8 mouse cellular contexts compared by ENCODE assay signal in genomic region chr2:35463372-35464088, GRCm38 (mm10). TPM values are rescaled to one million over a fixed set of nuclear protein-coding genes. Genes with fewer than 3 reads are reported as not detected.
DNase-seq lines count a peak whose midpoint lies in the region; ATAC-seq and TF ChIP-seq lines count a peak whose summit lies in the region.

No protein-coding gene starts in this region.

- H3K36me3 ChIP-seq in forebrain, postnatal 0 days (ENCODE audit: insufficient read depth): no peaks in the 10 kb centered on the region
- no peaks in the 10 kb centered on the region for H3K36me3 ChIP-seq in hindbrain, embryonic 15.5 days
- peaks cover 3% of the 10 kb centered on the region; the same call in 1 of the 2 replicates for H3K36me3 ChIP-seq in liver, embryonic 16.5 days (ENCODE audit: control insufficient read depth, insufficient read depth)

- DNase-seq in CD4-positive helper T cell, adult 2 months (ENCODE audit: low read depth, low spot score): peak; percentile 87
- peak; percentile 99 for DNase-seq in R1 (ENCODE audit: low read depth, low spot score)
- no peak for DNase-seq in forebrain, postnatal 0 days
- DNase-seq in natural killer cell, adult 2 months (ENCODE audit: low spot score in 2 of 2): peak; percentile 75 to 86
- DNase-seq in thymus, postnatal 25 days: peak; percentile 72
- no peak for DNase-seq in layer of hippocampus, adult 2 months (ENCODE audit: low spot score in 2 of 2)

- 0 out of 2 replicates have a peak, but pooled peaks cover 4% of the 10 kb centered on the region for H3K4me1 ChIP-seq in forebrain, postnatal 0 days (ENCODE audit: insufficient read depth)
- H3K4me1 ChIP-seq in hindbrain, embryonic 15.5 days (replicated peaks): peaks cover 25% of the 10 kb centered on the region
- H3K4me1 ChIP-seq in liver, embryonic 16.5 days (ENCODE audit: control insufficient read depth, low read depth, low read length): peaks cover 41% of the 10 kb centered on the region

- H3K27ac ChIP-seq in forebrain, postnatal 0 days (ENCODE audit: low read depth, low read length): no peak overlapping the region
- no peak overlapping the region for H3K27ac ChIP-seq in hindbrain, embryonic 15.5 days (replicated peaks)
- peak overlapping the region; percentile 34 for H3K27ac ChIP-seq in liver, embryonic 16.5 days (ENCODE audit: low read length)
- H3K27ac ChIP-seq in layer of hippocampus, adult 2 months: no peak overlapping the region

- no peak overlapping the region for H3K9ac ChIP-seq in forebrain, postnatal 0 days
- no peak overlapping the region for H3K9ac ChIP-seq in hindbrain, embryonic 15.5 days
- H3K9ac ChIP-seq in liver, embryonic 16.5 days (ENCODE audit: low read depth, low read length): no peak overlapping the region

- peak; percentile 30; the same call in 1 of the 2 replicates for ATAC-seq in forebrain, postnatal 0 days
- no peak for ATAC-seq in hindbrain, embryonic 15.5 days (ENCODE audit: low FRiP score, low read depth)
- ATAC-seq in liver, embryonic 16.5 days (ENCODE audit: low read depth): peak; percentile 50

- H3K4me3 ChIP-seq in forebrain, postnatal 0 days (ENCODE audit: low read depth, low read length): no peak overlapping the region
- H3K4me3 ChIP-seq in hindbrain, embryonic 15.5 days: no peak overlapping the region
- peak overlapping the region; percentile 11; the same call in 1 of the 2 replicates for H3K4me3 ChIP-seq in liver, embryonic 16.5 days (ENCODE audit: low read depth, low read length)
- no peak overlapping the region for H3K4me3 ChIP-seq in layer of hippocampus, adult 2 months

- 18% methylated on average over 19 of the region's 19 CpGs for WGBS in forebrain, postnatal 0 days
- WGBS in hindbrain, embryonic 15.5 days: 21% methylated on average over 18 of the region's 19 CpGs
- WGBS in liver, embryonic 16.5 days (ENCODE audit: insufficient replicate concordance): 12% methylated on average over 19 of the region's 19 CpGs

- no peak overlapping the region for H3K4me2 ChIP-seq in forebrain, postnatal 0 days (ENCODE audit: low read depth)
- H3K4me2 ChIP-seq in hindbrain, embryonic 15.5 days: peak overlapping the region; percentile 99; the same call in 1 of the 2 replicates
- peak overlapping the region; percentile 98 for H3K4me2 ChIP-seq in liver, embryonic 16.5 days (ENCODE audit: low read depth, low read length)

- TF ChIP-seq CTCF in forebrain, postnatal 0 days (IDR thresholded peaks at IDR 0.05; ENCODE audit: low read depth): no peak
- no peak for TF ChIP-seq CTCF in layer of hippocampus, adult 2 months (conservative IDR thresholded peaks at IDR 0.05)

- H3K9me3 ChIP-seq in forebrain, postnatal 0 days (ENCODE audit: low read length): no peaks in the 10 kb centered on the region
- H3K9me3 ChIP-seq in hindbrain, embryonic 15.5 days: no peaks in the 10 kb centered on the region
- no peaks in the 10 kb centered on the region for H3K9me3 ChIP-seq in liver, embryonic 16.5 days (replicated peaks; ENCODE audit: control insufficient read depth, low read length)

- no peaks in the 10 kb centered on the region for H3K27me3 ChIP-seq in forebrain, postnatal 0 days (ENCODE audit: insufficient read depth, low read length)
- H3K27me3 ChIP-seq in hindbrain, embryonic 15.5 days: peaks cover 8% of the 10 kb centered on the region
- no peaks in the 10 kb centered on the region for H3K27me3 ChIP-seq in liver, embryonic 16.5 days (ENCODE audit: control insufficient read depth, insufficient read depth, low read depth, low read length)

RNA-seq across cellular contexts. Expression of gene Ggta1, which starts 0.5 kb away (rescaled TPM):
- 6.8 and 7.9 TPM in 2 replicates for total RNA-seq in forebrain, postnatal 0 days (2014; rRNA removed)
- 3.0 and 4.3 TPM in 2 replicates for polyA plus RNA-seq in forebrain, postnatal 0 days (2015; fragmentation: Nextera tagmentation; extraction: Ambion mirVana)
- polyA plus RNA-seq in hindbrain, embryonic 15.5 days (2015; fragmentation: Nextera tagmentation; extraction: Ambion mirVana): 6.8 and 7.8 TPM in 2 replicates
- 9.1 and 9.6 TPM in 2 replicates for polyA plus RNA-seq in liver, embryonic 16.5 days (2015; fragmentation: Nextera tagmentation; extraction: Ambion mirVana)
- 1 to 10 TPM; 1.8 to 2.3 TPM for total RNA-seq in layer of hippocampus, adult 2 months (2021)

Comparison
In these comparisons a context has a peak if more than half of its experiments do, and no peak if none do; other contexts are left out.
1. DNase-seq: peak in CD4-positive helper T cell, adult 2 months (single experiment), R1 (single experiment), natural killer cell, adult 2 months (2 of 2) and thymus, postnatal 25 days (single experiment); none in forebrain, postnatal 0 days (single experiment) and layer of hippocampus, adult 2 months (0 of 2).